Mouse (Mus musculus) ES-Bruce4 (cell line): ENCODE measurements around the gene Vamp2. TPM values are rescaled to one million over a fixed set of nuclear protein-coding genes. Genes with fewer than 3 reads are reported as not detected.

Source experiments
- H3K27ac ChIP-seq: 2 replicates; pipeline ENCODE4 v1.5.1; 2012; ENCODE audit warnings: low read length, inconsistent platforms; ENCODE audit not compliant: insufficient read depth
- H3K27me3 ChIP-seq: 2 replicates; pipeline ENCODE4 v1.6.1; 2012; ENCODE audit warnings: mild to moderate bottlenecking, low read length, inconsistent platforms; ENCODE audit not compliant: control insufficient read depth, poor library complexity, insufficient read depth, severe bottlenecking
- H3K36me3 ChIP-seq: 2 replicates; pipeline ENCODE4 v1.6.1; 2012; ENCODE audit warnings: inconsistent platforms, mild to moderate bottlenecking, low read length, moderate library complexity; ENCODE audit not compliant: control insufficient read depth, poor library complexity, insufficient read depth, severe bottlenecking
- H3K4me1 ChIP-seq: one replicate; pipeline ENCODE4 v1.8.1; 2011; ENCODE audit warnings: low read length; ENCODE audit not compliant: control insufficient read depth, insufficient read depth
- H3K4me3 ChIP-seq: 2 replicates; pipeline ENCODE4 v1.5.1; 2011; ENCODE audit warnings: low read depth, mild to moderate bottlenecking, low read length
- H3K9ac ChIP-seq: 2 replicates; pipeline ENCODE4 v1.6.1; 2012; ENCODE audit warnings: low read depth, mild to moderate bottlenecking, inconsistent platforms; ENCODE audit not compliant: poor library complexity, severe bottlenecking
- H3K9me3 ChIP-seq: replicated peaks from 2 replicates; pipeline ENCODE4 v1.6.1; 2012; ENCODE audit warnings: mild to moderate bottlenecking, low read length, inconsistent platforms; ENCODE audit not compliant: control insufficient read depth, poor library complexity, insufficient read depth, severe bottlenecking
- CTCF ChIP-seq: IDR thresholded peaks from one replicate; pipeline ENCODE4 v1.8.1; 2011; ENCODE audit warnings: low read depth, low read length
- EP300 ChIP-seq: IDR thresholded peaks from 2 replicates; pipeline ENCODE4 v1.6.1; 2011; ENCODE audit warnings: low read depth, low read length; ENCODE audit not compliant: insufficient read depth
- POLR2A ChIP-seq: IDR thresholded peaks from one replicate; pipeline ENCODE4 v1.8.1; 2011; ENCODE audit warnings: low read length; ENCODE audit not compliant: insufficient read depth
- polyA plus RNA-seq: library from polyadenylated mRNA; stranded (reverse); fragments of >200 nt; gene quantifications from 2 replicates; pipeline ENCODE4 v1.2.4, GENCODE M21; 2011; ENCODE audit warnings: low read depth; ENCODE audit not compliant: missing spikeins, insufficient read depth, insufficient read length

The Vamp2 gene
- polyA plus RNA-seq, 1 experiment: 39.5 TPM

DNA sequence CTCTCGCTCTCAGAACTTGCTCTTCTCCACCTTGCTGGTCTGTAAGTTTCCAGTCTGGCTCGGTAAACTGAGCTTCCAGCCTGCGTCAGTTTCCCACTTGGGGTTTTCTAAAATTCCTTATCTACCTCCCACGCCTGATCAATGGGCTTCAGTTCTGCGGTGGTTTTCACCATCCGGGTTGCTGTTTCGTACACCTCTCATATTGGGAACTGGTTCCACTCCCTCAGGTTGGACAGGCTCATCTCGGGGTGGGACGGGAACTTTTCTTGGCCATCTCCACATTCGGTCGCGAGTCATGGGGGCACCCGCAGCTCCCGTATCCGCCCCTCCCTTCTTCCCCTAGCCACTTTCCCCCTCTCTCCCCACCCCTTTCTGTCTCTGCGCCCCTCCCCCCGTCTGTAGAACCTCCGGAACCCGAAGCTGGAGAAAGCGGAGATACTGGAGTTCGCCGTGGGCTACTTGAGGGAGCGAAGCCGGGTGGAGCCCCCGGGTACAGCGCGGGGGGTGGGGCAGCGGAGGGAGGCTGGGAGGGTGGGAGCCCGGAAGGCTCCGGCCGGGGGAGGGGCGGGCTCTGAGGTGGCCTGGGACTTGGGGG, 33.5 kb downstream of the Vamp2 start:
- Histone ChIP-seq H3K9me3 (no peaks in the 10 kb centered on the region), H3K4me3 (peak overlapping the region; percentile 89), H3K9ac (peak overlapping the region; percentile 73), H3K36me3 (no peaks in the 10 kb centered on the region), H3K27me3 (peaks cover 20% of the 10 kb centered on the region), H3K27ac (no peak overlapping the region), H3K4me1 (peaks cover 2% of the 10 kb centered on the region)
- TF ChIP-seq POLR2A (no peak), CTCF (no peak), EP300 (no peak)

DNA sequence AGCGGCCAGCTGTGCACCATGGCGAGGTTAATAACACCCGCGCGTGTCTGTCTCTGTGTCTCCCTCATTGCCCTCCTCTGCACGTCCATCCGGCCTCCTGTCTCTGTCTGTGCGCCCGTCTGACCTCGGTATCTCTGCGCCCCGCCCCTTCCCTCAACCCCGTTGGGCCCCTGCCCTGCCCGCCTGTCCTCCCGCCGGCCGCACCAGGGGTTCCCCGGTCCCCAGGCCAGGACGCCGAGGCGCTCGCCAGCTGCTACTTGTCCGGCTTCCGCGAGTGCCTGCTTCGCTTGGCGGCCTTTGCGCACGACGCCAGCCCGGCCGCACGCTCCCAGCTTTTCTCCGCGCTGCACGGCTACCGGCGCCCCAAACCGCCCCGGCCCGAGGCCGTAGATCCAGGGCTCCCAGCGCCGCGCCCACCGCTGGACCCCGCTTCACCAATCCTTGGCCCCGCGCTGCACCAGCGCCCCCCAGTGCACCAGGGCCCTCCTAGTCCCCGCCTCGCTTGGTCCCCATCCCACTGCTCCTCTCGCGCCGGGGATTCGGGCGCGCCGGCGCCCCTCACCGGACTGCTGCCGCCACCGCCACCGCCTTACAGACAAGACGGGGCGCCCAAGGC, 34.2 kb downstream of the Vamp2 start, which contains the start of gene 9130213A22Rik:
Gene 9130213A22Rik, minus strand, starts transcription at position 254 of the 616 bp plus-strand sequence.
- H3K36me3 ChIP-seq: no peaks in the 10 kb centered on the region
- H3K27ac ChIP-seq: no peak within 1 kb of the TSS
- H3K4me3 ChIP-seq: peak within 1 kb of the TSS; percentile 89
- peaks cover 2% of the 10 kb centered on the region for H3K4me1 ChIP-seq
- peak within 1 kb of the TSS; percentile 73 for H3K9ac ChIP-seq
- H3K27me3 ChIP-seq: peaks cover 17% of the 10 kb centered on the region
- TF ChIP-seq POLR2A (no peak), CTCF (peak; percentile 59)
- H3K9me3 ChIP-seq: no peaks in the 10 kb centered on the region

DNA sequence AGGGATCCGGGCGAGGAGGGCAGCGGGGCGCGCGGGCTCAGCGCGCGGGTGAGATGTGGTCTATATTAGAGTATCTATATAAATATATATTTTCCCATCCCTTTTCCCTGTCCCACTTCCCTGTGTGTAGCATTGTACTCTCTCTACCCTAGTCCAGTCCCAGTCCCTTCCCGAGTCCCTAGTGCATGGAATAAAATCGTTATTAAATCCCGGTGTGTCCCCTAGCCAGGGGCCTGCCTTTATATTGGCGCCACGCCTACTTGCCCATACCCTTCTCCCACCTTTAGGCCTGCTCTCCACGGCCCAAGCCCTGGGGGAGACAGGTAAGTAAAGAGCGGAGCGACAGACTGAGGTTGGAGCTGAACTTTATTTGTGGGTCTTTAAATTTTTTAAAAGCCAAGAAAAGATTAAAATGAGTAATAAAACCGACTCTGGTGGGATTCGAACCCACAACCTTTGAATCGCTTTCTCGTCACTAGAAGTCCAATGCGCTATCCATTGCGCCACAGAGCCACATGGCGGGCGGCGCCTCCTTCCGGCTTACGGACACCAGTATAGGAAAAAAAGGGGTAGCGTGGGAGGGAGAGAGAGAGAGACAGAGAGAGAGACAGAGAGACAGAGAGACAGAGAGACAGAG, 34.9 kb downstream of the Vamp2 start:
- Histone ChIP-seq H3K4me1 (peaks cover 2% of the 10 kb centered on the region), H3K27ac (no peak overlapping the region), H3K9ac (peak overlapping the region; percentile 73), H3K27me3 (peaks cover 17% of the 10 kb centered on the region), H3K4me3 (peak overlapping the region; percentile 89), H3K9me3 (no peaks in the 10 kb centered on the region), H3K36me3 (no peaks in the 10 kb centered on the region)
- TF ChIP-seq CTCF: peak; percentile 30
- 0 out of 2 replicates have a peak, but pooled peaks have one; percentile 23 for TF ChIP-seq EP300
- TF ChIP-seq POLR2A: no peak

DNA sequence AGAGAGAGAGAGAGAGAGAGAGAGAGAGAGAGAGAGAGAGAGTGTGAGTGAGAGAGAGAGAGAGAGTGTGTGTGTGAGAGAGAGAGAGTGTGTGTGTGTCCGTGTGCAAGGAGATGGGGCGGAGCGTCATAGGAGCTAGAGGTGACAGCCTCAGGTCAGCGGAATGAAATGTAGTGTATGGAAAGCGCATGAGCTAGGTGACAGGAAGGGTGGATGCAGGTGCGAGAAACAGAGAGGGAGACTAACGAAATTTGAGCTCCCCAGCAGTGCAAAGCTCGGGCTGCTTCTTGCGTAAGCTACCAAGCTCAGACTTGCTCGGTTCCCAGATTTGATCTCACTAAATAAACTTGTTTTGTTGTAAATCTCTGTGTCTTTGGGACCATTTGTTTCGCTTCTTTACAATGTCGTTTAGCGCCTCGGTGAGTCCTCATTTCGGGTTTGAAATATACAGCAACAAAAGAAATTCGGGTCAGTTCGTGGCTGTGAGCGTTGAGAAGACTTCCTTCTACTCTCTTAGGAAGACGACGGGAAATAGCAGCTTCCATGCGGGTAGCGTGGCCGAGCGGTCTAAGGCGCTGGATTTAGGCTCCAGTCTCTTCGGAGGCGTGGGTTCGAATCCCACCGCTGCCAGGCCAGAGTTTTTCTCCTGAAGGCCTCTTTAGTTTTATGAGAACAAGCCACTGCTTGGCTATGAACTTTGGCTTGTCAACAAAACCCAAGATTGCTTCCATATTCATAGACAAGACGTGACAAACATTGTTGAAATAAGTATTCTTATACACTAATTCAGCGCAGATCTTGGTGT, 35.6 kb downstream of the Vamp2 start:
- Histone ChIP-seq H3K27ac (peak overlapping the region; percentile 35; the same call in 1 of the 2 replicates), H3K9me3 (no peaks in the 10 kb centered on the region), H3K4me1 (peaks cover 2% of the 10 kb centered on the region), H3K36me3 (no peaks in the 10 kb centered on the region), H3K4me3 (peak overlapping the region; percentile 89), H3K27me3 (peaks cover 17% of the 10 kb centered on the region), H3K9ac (peak overlapping the region; percentile 52)
- 0 out of 2 replicates have a peak, but pooled peaks have one; percentile 16 for TF ChIP-seq EP300
- TF ChIP-seq POLR2A: no peak
- TF ChIP-seq CTCF: no peak

DNA sequence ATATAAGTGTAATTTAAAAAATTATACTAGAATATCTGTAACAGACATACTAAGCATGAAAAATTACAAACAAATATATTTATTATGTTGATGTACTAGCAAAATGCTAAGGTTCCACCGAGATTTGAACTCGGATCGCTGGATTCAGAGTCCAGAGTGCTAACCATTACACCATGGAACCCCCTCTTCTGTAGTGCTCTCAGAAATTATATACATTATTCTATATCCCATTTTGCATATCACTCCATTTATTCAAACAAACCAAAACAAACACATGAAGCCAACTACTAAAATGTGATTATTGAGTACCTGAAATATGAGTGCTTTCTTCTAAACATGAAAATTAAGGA, 36.2 kb downstream of the Vamp2 start:
- peaks cover 17% of the 10 kb centered on the region for H3K27me3 ChIP-seq

More for the DNA sequence above, 36.2 kb downstream of the Vamp2 start:
- H3K9ac ChIP-seq: no peak overlapping the region
- no peak overlapping the region for H3K4me3 ChIP-seq
- peaks cover 2% of the 10 kb centered on the region for H3K4me1 ChIP-seq
- H3K27ac ChIP-seq: no peak overlapping the region
- no peaks in the 10 kb centered on the region for H3K9me3 ChIP-seq
- no peaks in the 10 kb centered on the region for H3K36me3 ChIP-seq
- TF ChIP-seq CTCF (no peak), EP300 (no peak), POLR2A (no peak)
